Mouse (Mus musculus) liver, adult 2 months (tissue): ENCODE data around the gene Gm6370.

ENCODE experiments used
- CTCF ChIP-seq: fragments of 200-500 bp; IDR thresholded peaks from 2 replicates; pipeline ENCODE4 v1.5.1; 2011; ENCODE audit warnings: low read depth, low read length, control low read depth
- POLR2A ChIP-seq: fragments of 200-500 bp; IDR thresholded peaks from 2 replicates; pipeline ENCODE4 v1.6.1; 2011; ENCODE audit warnings: low read length, control low read depth; ENCODE audit not compliant: insufficient read depth; ENCODE audit errors: extremely low read depth

GRCm38 (mm10) chr5:146471311-146471710, 19.9 kb upstream of the Gm6370 start:
- TF ChIP-seq CTCF, result no peak
- TF ChIP-seq POLR2A, result no peak
